Mouse (Mus musculus) small intestine, adult 2 months (tissue): ENCODE results near the gene Myt1. TPM values are rescaled to one million over a fixed set of nuclear protein-coding genes. Genes with fewer than 3 reads are reported as not detected.

ENCODE experiments used
- H3K27ac ChIP-seq: fragments of 200-500 bp; 2 replicates; pipeline ENCODE4 v1.5.1; 2012; ENCODE audit warnings: low read depth, low read length, control low read depth, inconsistent platforms; ENCODE audit not compliant: insufficient read depth
- H3K27me3 ChIP-seq: fragments of 200-500 bp; 2 replicates; pipeline ENCODE4 v1.6.1; 2012; ENCODE audit warnings: mild to moderate bottlenecking, moderate library complexity, low read length, inconsistent platforms; ENCODE audit not compliant: control insufficient read depth, insufficient read depth
- H3K36me3 ChIP-seq: fragments of 200-500 bp; 2 replicates; pipeline ENCODE4 v1.6.1; 2012; ENCODE audit warnings: mild to moderate bottlenecking, low read length, control low read depth, inconsistent platforms; ENCODE audit not compliant: control insufficient read depth, insufficient read depth
- H3K4me1 ChIP-seq: fragments of 200-500 bp; 2 replicates; pipeline ENCODE4 v1.6.1; 2012; ENCODE audit warnings: low read length, inconsistent platforms, mixed read lengths; ENCODE audit not compliant: control insufficient read depth, insufficient read depth, insufficient read length
- H3K4me3 ChIP-seq: fragments of 200-500 bp; 2 replicates; pipeline ENCODE4 v1.5.1; 2012; ENCODE audit warnings: low read depth, mild to moderate bottlenecking, control low read depth, inconsistent platforms, low read length, moderate library complexity
- CTCF ChIP-seq: fragments of 200-500 bp; IDR thresholded peaks from 2 replicates; pipeline ENCODE4 v1.5.1; 2012; ENCODE audit warnings: low read depth, mild to moderate bottlenecking, control low read depth, inconsistent platforms, low read length, moderate library complexity, mixed read lengths; ENCODE audit not compliant: insufficient replicate concordance, insufficient read length; ENCODE audit errors: extremely low read depth
- POLR2A ChIP-seq: fragments of 200-500 bp; IDR thresholded peaks from 2 replicates; pipeline ENCODE4 v1.6.1; 2012; ENCODE audit warnings: low read depth, mild to moderate bottlenecking, control low read depth, inconsistent platforms, low read length, moderate library complexity
- WGBS: fragments of 180-500 bp; shearing (Covaris S2); methylation state at CpG from one replicate; pipeline ENCODE4 v1.1.7; 2018; 5-methylcytosine and 5-hydroxymethylcytosine counted together
- polyA plus RNA-seq: library from polyadenylated mRNA; depleted of rRNA; stranded (reverse); fragments of >200 nt; gene quantifications from 2 replicates; pipeline ENCODE4 v1.2.3, GENCODE M21; 2012; rRNA removed

Gene Myt1
- polyA plus RNA-seq, result 0.63 and 0.77 TPM in 2 replicates

- H3K4me1 ChIP-seq, result no peaks in the 10 kb centered on the region
- H3K27ac ChIP-seq, result no peak within 1 kb of the TSS
- H3K27me3 ChIP-seq, result no peaks in the 10 kb centered on the region
- WGBS, result 58% methylated on average over 8 of the region's 8 CpGs
- TF ChIP-seq CTCF (no peak), POLR2A (no peak)
- no peak within 1 kb of the TSS for H3K4me3 ChIP-seq
- H3K36me3 ChIP-seq, result no peaks in the 10 kb centered on the region
Observed at GRCm38 (mm10) chr2:181763006-181763830, at the start of gene Myt1. Gene Myt1 (plus strand): TSS chr2:181763332.

DNA sequence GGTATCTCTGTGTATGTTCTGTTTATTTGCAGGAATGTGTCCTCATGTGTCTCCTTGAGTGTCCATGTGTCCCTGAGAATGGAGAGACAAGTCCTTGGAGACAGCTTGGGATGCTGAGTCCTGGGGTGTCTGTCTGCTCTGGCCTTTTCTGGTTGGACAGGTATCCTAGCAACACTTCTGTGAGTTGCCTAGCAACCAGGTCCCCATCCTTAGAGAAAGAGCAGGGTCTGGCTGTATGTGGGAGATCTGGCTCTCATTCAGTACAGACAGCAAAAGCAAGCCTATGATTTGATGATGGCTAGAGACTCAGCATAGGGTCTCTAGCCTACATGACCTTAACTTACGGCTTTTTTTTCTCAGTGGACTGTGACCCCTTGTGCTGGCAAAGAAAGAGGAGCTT, 49.4 kb upstream of the Myt1 start:
- H3K27me3 ChIP-seq, result no peaks in the 10 kb centered on the region
- 84% methylated on average over 1 of the region's 1 CpGs for WGBS
- no peaks in the 10 kb centered on the region for H3K36me3 ChIP-seq
- H3K4me1 ChIP-seq, result no peaks in the 10 kb centered on the region
- H3K27ac ChIP-seq, result no peak overlapping the region
- H3K4me3 ChIP-seq, result no peak overlapping the region
- TF ChIP-seq CTCF (no peak), POLR2A (no peak)

- TF ChIP-seq POLR2A (no peak), CTCF (no peak)
- Histone ChIP-seq H3K27me3 (no peaks in the 10 kb centered on the region), H3K4me1 (no peaks in the 10 kb centered on the region), H3K36me3 (no peaks in the 10 kb centered on the region), H3K27ac (no peak within 1 kb of the TSS), H3K4me3 (no peak within 1 kb of the TSS)
- WGBS, result under 1% methylated on average over 7 of the region's 7 CpGs
Observed at GRCm38 (mm10) chr2:181714903-181715326, 48.2 kb upstream of the Myt1 start, which contains the start of gene Oprl1. Gene Oprl1 (plus strand): TSS chr2:181715016.

DNA sequence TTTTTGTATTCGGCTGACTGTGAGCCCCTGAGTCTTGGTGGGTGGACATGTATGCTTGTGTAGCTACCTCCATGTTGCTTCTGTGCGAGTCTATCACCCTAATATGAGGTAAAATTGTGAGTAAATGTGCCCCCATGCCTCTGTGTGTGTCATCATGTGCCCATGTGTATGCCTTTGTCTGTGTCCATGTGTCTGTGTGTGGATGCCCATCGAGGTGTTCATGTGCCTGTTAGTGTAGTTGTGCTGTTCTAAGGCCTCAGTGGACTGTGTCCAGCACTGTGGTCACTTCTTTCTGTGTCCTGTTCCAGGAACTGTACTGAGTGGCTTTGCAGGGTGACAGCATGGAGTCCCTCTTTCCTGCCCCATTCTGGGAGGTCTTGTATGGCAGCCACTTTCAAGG, 47.8 kb upstream of the Myt1 start:
- Histone ChIP-seq H3K27ac (no peak overlapping the region), H3K4me3 (no peak overlapping the region), H3K4me1 (no peaks in the 10 kb centered on the region), H3K27me3 (no peaks in the 10 kb centered on the region), H3K36me3 (no peaks in the 10 kb centered on the region)
- WGBS, result 67% methylated on average over 3 of the region's 3 CpGs
- TF ChIP-seq POLR2A, result no peak
- no peak for TF ChIP-seq CTCF

- H3K4me1 ChIP-seq, result no peaks in the 10 kb centered on the region
- H3K27me3 ChIP-seq, result no peaks in the 10 kb centered on the region
- no peaks in the 10 kb centered on the region for H3K36me3 ChIP-seq
- H3K4me3 ChIP-seq, result no peak overlapping the region
- WGBS, result 27% methylated on average over 3 of the region's 3 CpGs
- no peak overlapping the region for H3K27ac ChIP-seq
- TF ChIP-seq CTCF (no peak), POLR2A (no peak)
Observed at GRCm38 (mm10) chr2:181716991-181717390, 46.1 kb upstream of the Myt1 start.

DNA sequence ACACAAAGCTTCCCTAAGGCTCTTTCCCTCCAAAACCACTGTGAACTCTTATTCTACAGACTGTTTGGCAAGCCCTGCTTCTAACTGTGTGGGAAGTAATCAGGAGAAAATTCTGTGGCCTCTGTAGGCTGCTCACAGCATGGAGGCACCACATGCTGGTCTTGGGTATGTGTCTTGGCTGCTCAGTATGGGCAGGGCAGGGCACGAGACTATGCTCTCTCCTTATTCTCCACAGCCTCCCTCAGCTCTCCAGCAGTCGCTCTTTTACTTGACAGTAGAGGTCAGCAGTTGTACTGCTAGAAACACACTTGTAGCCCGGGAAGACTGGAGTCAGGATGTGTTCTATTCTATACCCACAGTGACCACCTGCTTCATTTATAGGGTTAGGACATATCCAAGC, 43.1 kb upstream of the Myt1 start:
- no peaks in the 10 kb centered on the region for H3K27me3 ChIP-seq
- no peaks in the 10 kb centered on the region for H3K36me3 ChIP-seq
- WGBS, result 14% methylated on average over 3 of the region's 3 CpGs
- H3K4me1 ChIP-seq, result no peaks in the 10 kb centered on the region
- H3K27ac ChIP-seq, result no peak overlapping the region
- TF ChIP-seq POLR2A (no peak), CTCF (no peak)
- H3K4me3 ChIP-seq, result no peak overlapping the region

DNA sequence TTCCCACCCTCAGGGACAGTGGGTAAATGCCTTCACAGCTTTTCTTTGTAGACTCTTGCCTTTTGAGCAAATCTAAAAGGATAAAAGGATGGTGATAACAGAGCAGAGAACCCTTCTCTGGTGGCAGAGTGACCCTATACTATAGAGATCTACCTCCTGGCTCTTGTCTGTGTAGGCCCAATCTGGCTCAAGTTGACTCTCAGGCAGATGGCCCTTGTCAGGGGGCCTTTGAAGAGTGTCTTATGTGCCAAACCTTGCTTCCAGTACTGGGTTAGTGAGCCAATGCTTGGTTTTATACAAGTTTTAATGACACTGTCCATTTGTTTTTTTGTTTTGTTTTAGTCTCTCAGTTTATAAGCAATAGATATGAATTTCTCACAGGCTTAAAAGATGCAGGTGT, 41.9 kb upstream of the Myt1 start:
- H3K36me3 ChIP-seq, result no peaks in the 10 kb centered on the region
- no peak for TF ChIP-seq CTCF
- TF ChIP-seq POLR2A, result no peak
- no peaks in the 10 kb centered on the region for H3K27me3 ChIP-seq
- no peak overlapping the region for H3K27ac ChIP-seq
- no peak overlapping the region for H3K4me3 ChIP-seq
- no peaks in the 10 kb centered on the region for H3K4me1 ChIP-seq

DNA sequence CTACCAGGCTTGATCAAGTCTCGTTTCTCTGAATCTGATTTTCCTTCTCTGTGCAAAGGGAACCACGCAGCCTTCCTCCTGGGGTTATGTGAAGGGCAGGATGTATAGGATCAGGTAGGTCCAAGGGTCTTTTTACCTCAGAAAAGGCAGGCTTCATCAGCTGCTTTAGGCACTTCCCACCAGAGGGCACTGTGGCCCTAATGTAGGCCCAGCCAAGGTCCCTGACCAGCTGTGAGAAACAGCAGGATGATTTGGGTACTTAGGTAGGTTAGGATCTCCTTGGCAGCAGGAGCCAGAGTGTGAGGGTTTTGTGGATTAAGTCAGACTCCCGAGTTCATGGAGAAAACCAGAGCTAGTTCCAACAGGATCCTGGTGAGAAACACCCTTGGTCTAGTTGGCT, 40.9 kb upstream of the Myt1 start:
- Histone ChIP-seq H3K4me1 (no peaks in the 10 kb centered on the region), H3K36me3 (no peaks in the 10 kb centered on the region), H3K27me3 (no peaks in the 10 kb centered on the region), H3K27ac (no peak overlapping the region), H3K4me3 (no peak overlapping the region)
- TF ChIP-seq POLR2A, result no peak
- peak; percentile 54; the same call in 1 of the 2 replicates for TF ChIP-seq CTCF
- 14% methylated on average over 3 of the region's 3 CpGs for WGBS
